Mouse (Mus musculus) lung, postnatal 14 days (tissue): ENCODE data around the gene Vmn2r106.

Experiments used
- DNase-seq: peaks from one replicate; pipeline ENCODE4 v3.0.0; 2021

Vmn2r106 gene

GRCm38 (mm10) chr17:20285453-20285852 is at the start of gene Vmn2r106:
TSS of gene Vmn2r106 (minus strand) at chr17:20285553.
- no peak for DNase-seq

- no peak for DNase-seq
Observed at GRCm38 (mm10) chr17:20305790-20306189, 20.4 kb upstream of the Vmn2r106 start.

- no peak for DNase-seq
Observed at GRCm38 (mm10) chr17:20286906-20287305, 1.6 kb upstream of the Vmn2r106 start.

- DNase-seq: no peak
Observed at GRCm38 (mm10) chr17:20255522-20255921, 29.8 kb downstream of the Vmn2r106 start.

- DNase-seq: no peak
Observed at GRCm38 (mm10) chr17:20234952-20235351, 50.4 kb downstream of the Vmn2r106 start, which contains the start of gene Vmn2r105. TSS of gene Vmn2r105 (minus strand) at chr17:20235052.
